ENCODE assay signal across 12 mouse cellular contexts in the genomic region with DNA sequence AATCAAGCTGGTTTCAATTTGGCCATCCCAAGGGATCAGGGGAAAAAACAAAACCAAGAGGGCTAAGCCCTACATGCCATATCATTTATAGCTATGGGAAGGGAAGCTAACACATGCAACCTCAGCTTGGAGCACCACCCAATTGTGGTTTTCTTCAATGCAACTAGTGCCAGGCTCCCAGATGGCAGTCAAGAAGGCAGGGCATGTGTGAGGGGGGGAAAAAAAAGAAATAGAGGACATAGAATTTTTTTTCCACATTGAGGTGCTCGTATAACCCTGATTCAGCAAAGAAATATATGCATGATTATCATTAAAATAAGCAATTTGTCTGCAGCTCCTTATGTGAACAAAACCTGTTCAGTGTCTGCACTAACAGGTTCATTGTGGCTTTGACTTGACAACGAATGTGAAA.
DNase-seq lines count a peak whose midpoint lies in the region; ATAC-seq and TF ChIP-seq lines count a peak whose summit lies in the region.
"Had no signal": no experiment of that assay in that cellular context is flagged by ENCODE, and none has a peak within 500 bp of the region (broad histone marks: within the 10 kb centered on the region; RNA-seq: fewer than 3 reads in every experiment).

No protein-coding gene starts in this region.

- H3K27me3 ChIP-seq in embryonic facial prominence, embryonic 14.5 days (replicated peaks; ENCODE audit: control insufficient read depth, insufficient read depth, low read length): no peaks in the 10 kb centered on the region
- H3K27me3 ChIP-seq in embryonic facial prominence, embryonic 10.5 days (replicated peaks; ENCODE audit: low read depth, poor library complexity, severe bottlenecking): no peaks in the 10 kb centered on the region
- H3K27me3 ChIP-seq in midbrain, embryonic 13.5 days: no peaks in the 10 kb centered on the region
- no peaks in the 10 kb centered on the region for H3K27me3 ChIP-seq in midbrain, postnatal 0 days (ENCODE audit: insufficient read depth, low read length)
- H3K27me3 ChIP-seq in liver, embryonic 12.5 days (replicated peaks): no peaks in the 10 kb centered on the region
- H3K27me3 ChIP-seq in lung, postnatal 0 days (replicated peaks; ENCODE audit: insufficient read depth, low read length): no peaks in the 10 kb centered on the region
- H3K27me3 ChIP-seq: intestine, embryonic 15.5 days had no signal

- no peak overlapping the region for H3K27ac ChIP-seq in embryonic facial prominence, embryonic 14.5 days (replicated peaks; ENCODE audit: low read depth, low read length)
- H3K27ac ChIP-seq in embryonic facial prominence, embryonic 10.5 days (replicated peaks): no peak overlapping the region
- peak overlapping the region; percentile 30; the same call in 1 of the 2 replicates for H3K27ac ChIP-seq in midbrain, embryonic 13.5 days
- H3K27ac ChIP-seq in midbrain, postnatal 0 days (ENCODE audit: low read depth, low read length): no peak overlapping the region
- peak overlapping the region; percentile 88 for H3K27ac ChIP-seq in embryonic fibroblast, embryonic 13.5 days (ENCODE audit: insufficient read depth, low read length)
- no peak overlapping the region for H3K27ac ChIP-seq in liver, embryonic 12.5 days
- no peak overlapping the region for H3K27ac ChIP-seq in lung, postnatal 0 days (ENCODE audit: low read length)
- H3K27ac ChIP-seq: intestine, embryonic 15.5 days had no signal

- H3K9ac ChIP-seq in embryonic facial prominence, embryonic 14.5 days (ENCODE audit: low read depth, low read length): no peak overlapping the region
- no peak overlapping the region for H3K9ac ChIP-seq in midbrain, embryonic 13.5 days (replicated peaks)
- no peak overlapping the region for H3K9ac ChIP-seq in midbrain, postnatal 0 days (replicated peaks; ENCODE audit: low read length, poor library complexity, severe bottlenecking)
- H3K9ac ChIP-seq in liver, embryonic 12.5 days: no peak overlapping the region
- no peak overlapping the region for H3K9ac ChIP-seq in lung, postnatal 0 days (replicated peaks; ENCODE audit: low read depth)
- H3K9ac ChIP-seq: intestine, embryonic 15.5 days; lung, embryonic 14.5 days had no signal

- 69% methylated on average over 2 of the region's 2 CpGs for WGBS in embryonic facial prominence, embryonic 14.5 days
- WGBS in embryonic facial prominence, embryonic 10.5 days: 75% methylated on average over 2 of the region's 2 CpGs
- WGBS in midbrain, embryonic 13.5 days: 29% methylated on average over 2 of the region's 2 CpGs
- 28% methylated on average over 2 of the region's 2 CpGs for WGBS in midbrain, postnatal 0 days
- 46% methylated on average over 2 of the region's 2 CpGs for WGBS in liver, embryonic 12.5 days (ENCODE audit: insufficient replicate concordance)
- 85% methylated on average over 2 of the region's 2 CpGs for WGBS in lung, postnatal 0 days

- H3K36me3 ChIP-seq in embryonic facial prominence, embryonic 14.5 days (ENCODE audit: control insufficient read depth, insufficient read depth, low read length): no peaks in the 10 kb centered on the region
- H3K36me3 ChIP-seq in embryonic facial prominence, embryonic 10.5 days (replicated peaks): no peaks in the 10 kb centered on the region
- H3K36me3 ChIP-seq in midbrain, embryonic 13.5 days: no peaks in the 10 kb centered on the region
- no peaks in the 10 kb centered on the region for H3K36me3 ChIP-seq in midbrain, postnatal 0 days (ENCODE audit: insufficient read depth, low read length)
- no peaks in the 10 kb centered on the region for H3K36me3 ChIP-seq in liver, embryonic 12.5 days
- H3K36me3 ChIP-seq in lung, postnatal 0 days (ENCODE audit: insufficient read depth, low read length): no peaks in the 10 kb centered on the region
- H3K36me3 ChIP-seq: intestine, embryonic 15.5 days had no signal

- H3K9me3 ChIP-seq in embryonic facial prominence, embryonic 14.5 days (ENCODE audit: control insufficient read depth, low read length): no peaks in the 10 kb centered on the region
- H3K9me3 ChIP-seq in embryonic facial prominence, embryonic 10.5 days: no peaks in the 10 kb centered on the region
- H3K9me3 ChIP-seq in midbrain, embryonic 13.5 days: no peaks in the 10 kb centered on the region
- H3K9me3 ChIP-seq in midbrain, postnatal 0 days (ENCODE audit: low read length): no peaks in the 10 kb centered on the region
- H3K9me3 ChIP-seq in liver, embryonic 12.5 days (replicated peaks): no peaks in the 10 kb centered on the region
- H3K9me3 ChIP-seq in lung, postnatal 0 days (ENCODE audit: low read length): no peaks in the 10 kb centered on the region
- H3K9me3 ChIP-seq: intestine, embryonic 15.5 days had no signal

- no peaks in the 10 kb centered on the region for H3K4me1 ChIP-seq in embryonic facial prominence, embryonic 14.5 days (ENCODE audit: control insufficient read depth, insufficient read depth, low read length)
- H3K4me1 ChIP-seq in embryonic facial prominence, embryonic 10.5 days: no peaks in the 10 kb centered on the region
- H3K4me1 ChIP-seq in midbrain, embryonic 13.5 days (replicated peaks): peaks cover 12% of the 10 kb centered on the region
- 0 out of 2 replicates have a peak, but pooled peaks cover 3% of the 10 kb centered on the region for H3K4me1 ChIP-seq in midbrain, postnatal 0 days (ENCODE audit: insufficient read depth, low read length)
- no peaks in the 10 kb centered on the region for H3K4me1 ChIP-seq in embryonic fibroblast, embryonic 13.5 days (ENCODE audit: control insufficient read depth, insufficient read depth, low read length)
- no peaks in the 10 kb centered on the region for H3K4me1 ChIP-seq in liver, embryonic 12.5 days
- no peaks in the 10 kb centered on the region for H3K4me1 ChIP-seq in lung, postnatal 0 days (ENCODE audit: insufficient read depth, low read depth, low read length)
- H3K4me1 ChIP-seq: intestine, embryonic 15.5 days had no signal

- DNase-seq in embryonic facial prominence, embryonic 14.5 days (ENCODE audit: low spot score): peak; percentile 42
- no peak for DNase-seq in embryonic facial prominence, embryonic 10.5 days (ENCODE audit: low spot score)
- DNase-seq in midbrain, postnatal 0 days (ENCODE audit: low spot score): no peak
- DNase-seq in layer of hippocampus, postnatal 25 days (ENCODE audit: extremely low spot score in 1 of 2, low spot score in 1 of 2): peak; percentile 6 to 9
- no peak for DNase-seq in lung, postnatal 0 days (ENCODE audit: low spot score)
- DNase-seq: adrenal gland, postnatal 10 days; thymus, adult 18-20 months had no signal

- no peak for TF ChIP-seq EP300 in lung, postnatal 0 days (IDR thresholded peaks at IDR 0.05)

- TF ChIP-seq CTCF in midbrain, postnatal 0 days (IDR thresholded peaks at IDR 0.05): no peak
- no peak for TF ChIP-seq CTCF in embryonic fibroblast, embryonic 13.5 days (IDR thresholded peaks at IDR 0.05; ENCODE audit: borderline replicate concordance, insufficient read depth, low read length)
- TF ChIP-seq CTCF in lung, postnatal 0 days (IDR thresholded peaks at IDR 0.05): no peak

- no peak for TF ChIP-seq POLR2A in embryonic fibroblast, embryonic 13.5 days (IDR thresholded peaks at IDR 0.05; ENCODE audit: low read depth, low read length)

- ATAC-seq in embryonic facial prominence, embryonic 14.5 days (ENCODE audit: low read depth): no peak
- 0 out of 2 replicates have a peak, but pooled peaks have one; percentile 48 for ATAC-seq in midbrain, embryonic 13.5 days
- ATAC-seq in midbrain, postnatal 0 days (ENCODE audit: low FRiP score): no peak
- no peak for ATAC-seq in liver, embryonic 12.5 days
- ATAC-seq in lung, postnatal 0 days: no peak
- ATAC-seq: intestine, embryonic 15.5 days had no signal

- no peak overlapping the region for H3K4me2 ChIP-seq in embryonic facial prominence, embryonic 14.5 days (ENCODE audit: low read depth, low read length)
- no peak overlapping the region for H3K4me2 ChIP-seq in midbrain, embryonic 13.5 days (replicated peaks)
- no peak overlapping the region for H3K4me2 ChIP-seq in midbrain, postnatal 0 days (ENCODE audit: low read depth, low read length, poor library complexity, severe bottlenecking)
- no peak overlapping the region for H3K4me2 ChIP-seq in liver, embryonic 12.5 days
- H3K4me2 ChIP-seq in lung, postnatal 0 days (replicated peaks; ENCODE audit: low read depth, low read length): no peak overlapping the region
- H3K4me2 ChIP-seq: intestine, embryonic 15.5 days; lung, embryonic 14.5 days had no signal

- no peak overlapping the region for H3K4me3 ChIP-seq in embryonic facial prominence, embryonic 14.5 days (ENCODE audit: low read depth, low read length)
- H3K4me3 ChIP-seq in embryonic facial prominence, embryonic 10.5 days: no peak overlapping the region
- H3K4me3 ChIP-seq in midbrain, embryonic 13.5 days (replicated peaks): no peak overlapping the region
- no peak overlapping the region for H3K4me3 ChIP-seq in midbrain, postnatal 0 days (ENCODE audit: low read depth, low read length)
- H3K4me3 ChIP-seq in embryonic fibroblast, embryonic 13.5 days (ENCODE audit: insufficient read depth, low read length): no peak overlapping the region
- H3K4me3 ChIP-seq in liver, embryonic 12.5 days: no peak overlapping the region
- H3K4me3 ChIP-seq in lung, postnatal 0 days (ENCODE audit: low read depth, low read length): no peak overlapping the region
- H3K4me3 ChIP-seq: intestine, embryonic 15.5 days had no signal

Comparison
In these comparisons a context has a peak if more than half of its experiments do, and no peak if none do; other contexts are left out.
1. DNase-seq: peak in embryonic facial prominence, embryonic 14.5 days (single experiment) and layer of hippocampus, postnatal 25 days (2 of 2); none in embryonic facial prominence, embryonic 10.5 days (single experiment), midbrain, postnatal 0 days (single experiment) and lung, postnatal 0 days (single experiment).
2. H3K27ac ChIP-seq: peak in midbrain, embryonic 13.5 days (single experiment) and embryonic fibroblast, embryonic 13.5 days (single experiment); none in embryonic facial prominence, embryonic 14.5 days (single experiment), embryonic facial prominence, embryonic 10.5 days (single experiment), midbrain, postnatal 0 days (single experiment), liver, embryonic 12.5 days (single experiment) and lung, postnatal 0 days (single experiment).